Mouse (Mus musculus) adrenal gland, adult 8-10 months (tissue): ENCODE data around the gene Nbl1. TPM values are rescaled to one million over a fixed set of nuclear protein-coding genes. Genes with fewer than 3 reads are reported as not detected.
A peak's percentile ranks its signal among the peaks of the same experiment; 100 is the strongest.

Source experiments
- DNase-seq: peaks from one replicate; pipeline ENCODE4 v3.0.0; 2022
- total RNA-seq, 4 experiments: library from RNA; stranded (reverse); gene quantifications; 2 replicates each; pipeline ENCODE4 v1.2.4; 2022

Gene Nbl1
- total RNA-seq, 4 experiments from 2014 or later = 55.4 to 73.9 (median 64.2) TPM

- DNase-seq = no peak
These were observed 34.8 kb downstream of the Nbl1 start for GRCm38 (mm10) chr4:139058029-139058428.

- DNase-seq = no peak
These were observed 35.5 kb downstream of the Nbl1 start for GRCm38 (mm10) chr4:139057291-139057690.

DNA sequence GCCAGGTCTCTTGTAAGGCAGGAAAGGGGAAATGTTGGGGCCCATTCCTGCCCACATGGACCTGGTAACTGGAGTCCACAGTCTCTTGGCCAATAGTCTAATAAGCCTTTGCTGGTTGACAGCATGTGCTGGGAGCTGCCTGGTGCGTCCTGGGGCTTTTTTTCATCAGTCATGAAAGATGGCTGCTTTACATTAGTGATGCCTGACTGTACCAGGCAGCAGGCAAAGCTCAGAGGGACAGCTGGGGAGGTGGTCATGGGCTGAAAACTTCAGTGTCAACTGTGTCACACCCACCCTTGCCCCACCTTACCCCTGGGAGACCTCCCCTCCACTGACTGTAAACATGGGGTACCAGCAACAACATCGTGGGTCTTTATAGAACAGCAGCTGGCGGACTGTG, 37.0 kb downstream of the Nbl1 start:
- no peak for DNase-seq

GRCm38 (mm10) chr4:139055336-139055735, 37.5 kb downstream of the Nbl1 start:
- no peak for DNase-seq

DNA sequence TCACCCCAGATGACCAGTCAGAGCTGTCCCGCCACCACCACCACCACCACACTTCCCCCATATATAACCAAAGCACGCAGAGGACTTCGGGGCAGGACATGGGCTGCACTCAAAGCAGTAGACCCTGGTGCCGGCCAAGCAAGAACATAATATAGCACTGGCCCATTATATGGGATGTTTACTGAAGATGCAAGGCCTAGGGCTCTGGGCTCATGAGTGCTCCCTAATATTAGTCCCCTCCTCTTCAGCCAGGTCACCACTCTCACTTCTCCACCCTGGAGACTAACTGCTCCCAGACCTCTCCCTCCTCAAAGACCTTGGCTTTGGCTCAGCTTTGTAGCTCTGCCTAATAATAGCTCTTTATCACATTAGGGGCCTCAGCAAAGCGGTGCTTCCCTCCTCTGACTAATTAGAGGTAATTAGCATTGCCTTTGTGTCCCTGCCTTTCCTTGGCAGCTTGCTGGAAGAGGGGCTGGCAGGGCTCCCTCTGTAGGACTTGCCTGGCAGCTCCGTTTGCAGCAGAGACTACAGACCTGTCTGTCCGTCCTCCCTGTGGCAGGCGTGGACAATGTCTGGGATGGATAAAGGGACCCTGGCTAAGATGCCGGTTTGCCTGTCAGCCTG, 38.4 kb downstream of the Nbl1 start:
- DNase-seq = no peak

DNA sequence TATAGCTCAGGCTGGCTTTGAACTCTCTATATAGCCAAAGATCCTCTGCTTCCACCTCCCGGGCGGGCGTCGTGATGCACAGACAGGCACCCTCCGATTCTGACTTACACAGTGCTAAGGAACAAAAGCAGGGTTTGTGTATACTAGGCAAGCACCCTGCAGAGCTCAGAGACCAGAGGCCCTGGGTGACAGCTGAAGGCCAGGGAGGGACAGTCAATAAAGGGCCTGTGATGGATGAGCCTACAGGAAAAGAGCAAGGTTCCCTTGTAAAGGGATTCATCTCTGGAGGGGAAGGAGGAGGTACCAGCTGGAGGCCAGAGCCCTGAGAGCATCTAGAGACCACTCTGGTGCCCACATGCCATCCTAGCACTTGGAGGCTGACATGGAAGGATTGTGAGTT, 39.4 kb downstream of the Nbl1 start:
- peak; percentile 54 for DNase-seq

DNA sequence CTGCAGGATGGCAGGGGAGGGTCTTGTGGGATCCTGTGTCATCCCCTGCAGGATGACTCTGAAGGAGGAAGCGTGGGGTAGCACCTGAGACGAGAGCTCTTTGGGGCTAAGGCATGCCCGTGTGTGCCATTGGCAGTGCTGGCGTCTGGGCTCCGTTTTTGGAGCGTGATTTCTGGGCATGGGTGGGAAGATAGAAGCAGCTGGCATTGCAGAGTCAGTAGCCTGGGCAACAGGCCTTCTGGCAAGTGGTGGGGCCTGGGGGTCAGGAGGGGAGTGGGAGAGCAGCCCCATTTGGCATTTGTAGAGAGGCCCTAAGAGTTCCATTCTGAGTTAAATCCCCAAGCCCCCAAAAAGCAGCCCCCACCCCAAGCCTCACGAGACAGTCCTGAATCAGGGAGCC, 40.0 kb downstream of the Nbl1 start:
- no peak for DNase-seq

DNA sequence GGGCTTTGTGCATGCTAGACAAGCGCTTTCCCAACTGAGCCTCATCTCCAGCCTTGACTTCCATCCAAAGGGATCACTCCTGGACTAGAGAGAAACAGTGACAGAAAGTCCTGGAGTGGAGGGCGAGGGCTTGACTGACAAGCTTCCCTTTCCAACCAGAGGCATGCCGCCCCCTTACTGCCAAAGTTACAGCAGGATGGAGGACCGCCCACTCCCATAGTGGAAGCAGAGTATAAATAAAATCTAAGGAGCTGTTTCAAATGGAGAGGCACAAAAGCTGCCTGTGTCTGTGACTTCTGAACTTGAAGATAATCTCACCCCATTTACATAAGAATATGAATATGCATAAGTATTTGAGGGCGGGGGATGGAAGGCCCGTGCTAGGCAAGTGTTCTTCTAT, 44.3 kb downstream of the Nbl1 start:
- no peak for DNase-seq

- no peak for DNase-seq
These were observed 46.4 kb downstream of the Nbl1 start for GRCm38 (mm10) chr4:139046354-139046753.

DNA sequence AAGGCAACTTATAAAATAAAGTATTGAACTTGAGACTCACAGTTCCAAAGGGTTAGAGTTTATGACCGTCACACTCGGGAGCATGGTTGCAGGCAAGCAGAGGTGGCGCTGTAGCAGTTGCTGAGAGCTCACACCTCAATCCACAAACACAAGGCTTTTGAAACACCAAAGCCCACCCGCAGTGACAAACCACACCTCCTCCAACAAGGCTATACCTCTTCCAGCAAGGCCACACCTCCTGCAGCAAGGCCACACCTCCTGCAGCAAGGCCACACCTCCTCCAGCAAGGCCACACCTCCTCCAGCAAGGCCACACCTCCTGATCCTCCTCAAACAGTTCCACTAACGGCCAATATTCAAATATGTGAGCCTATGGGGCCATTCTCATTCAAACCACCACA, 48.2 kb downstream of the Nbl1 start:
- DNase-seq = no peak

GRCm38 (mm10) chr4:139043600-139043999, 49.2 kb downstream of the Nbl1 start:
- DNase-seq = no peak

GRCm38 (mm10) chr4:139042611-139043010, 50.2 kb downstream of the Nbl1 start:
- DNase-seq = no peak

DNA sequence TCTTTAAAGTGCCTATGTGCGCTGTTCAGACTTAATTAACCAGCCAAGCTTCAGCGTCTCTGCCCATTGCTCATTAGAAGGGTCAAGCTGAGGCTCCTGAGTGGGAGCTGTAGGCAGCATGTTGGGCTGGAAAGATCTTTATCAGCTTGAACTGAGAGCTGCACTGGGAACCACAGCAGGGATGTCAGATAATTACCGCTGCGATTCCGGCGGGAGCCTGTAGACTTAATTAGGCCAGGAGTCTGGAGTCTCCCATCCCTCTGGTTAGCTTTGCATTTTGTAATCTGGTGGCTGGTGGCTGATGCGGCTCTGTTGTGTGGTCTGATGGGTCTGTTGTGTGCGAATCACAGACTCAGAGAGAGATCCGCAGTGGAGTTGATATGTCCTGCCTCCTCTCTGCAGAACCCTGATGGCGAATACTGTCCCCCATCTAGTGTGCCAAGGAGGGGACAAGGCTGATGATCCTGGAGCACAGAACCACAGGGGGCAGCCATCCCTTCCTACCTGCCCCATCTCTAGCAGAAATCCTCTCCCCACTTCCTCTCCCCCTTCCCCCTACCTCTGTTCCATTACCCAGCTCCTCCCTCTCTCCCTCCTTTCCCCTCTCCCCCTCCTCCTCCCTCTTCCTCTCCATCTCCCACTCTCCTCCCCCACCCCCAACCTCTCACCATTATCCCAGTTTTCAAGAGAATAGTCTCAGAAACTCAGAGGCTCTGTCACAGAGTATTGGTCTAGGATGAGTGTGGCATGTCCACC, 52.5 kb downstream of the Nbl1 start:
- DNase-seq = no peak

DNA sequence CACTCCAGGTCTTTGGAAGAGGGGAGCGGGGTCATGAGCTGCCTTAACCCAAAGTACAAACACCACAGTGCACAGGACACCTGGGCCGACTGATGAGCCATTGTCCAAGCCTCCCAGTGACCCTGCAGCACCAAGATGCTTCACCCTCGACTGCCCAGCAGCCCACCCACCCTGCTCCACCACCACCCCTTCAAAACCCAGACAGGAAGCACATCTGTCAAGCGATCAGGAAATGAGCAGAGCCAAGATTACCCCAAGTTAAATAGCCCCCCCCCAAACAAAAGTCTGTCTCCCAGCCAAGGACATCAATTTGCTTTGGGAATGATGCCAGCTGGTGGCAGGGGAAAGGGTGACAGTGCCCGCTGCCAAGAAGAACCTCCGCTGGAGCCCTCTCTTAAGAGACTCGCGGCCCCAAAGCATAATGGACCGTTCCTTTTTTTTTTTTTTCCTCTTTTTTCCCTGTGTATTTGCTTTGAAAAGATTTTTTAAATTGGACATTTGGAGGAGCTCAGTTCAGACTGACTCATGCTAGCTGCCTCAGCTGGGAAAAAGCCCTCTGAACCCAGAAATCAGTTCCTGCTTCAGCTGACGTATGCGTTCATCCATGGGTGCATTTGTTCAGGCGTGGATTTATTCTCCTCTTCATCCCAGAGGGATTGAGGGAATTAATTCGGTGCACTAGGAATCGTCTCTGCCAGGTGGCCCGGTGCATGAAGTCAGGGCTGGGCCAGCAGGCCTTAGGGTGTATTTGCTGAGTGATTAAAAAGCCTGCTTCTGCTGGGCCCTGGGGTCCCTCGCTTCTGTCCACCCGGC, 54.8 kb downstream of the Nbl1 start:
- DNase-seq = peak; percentile 35

DNA sequence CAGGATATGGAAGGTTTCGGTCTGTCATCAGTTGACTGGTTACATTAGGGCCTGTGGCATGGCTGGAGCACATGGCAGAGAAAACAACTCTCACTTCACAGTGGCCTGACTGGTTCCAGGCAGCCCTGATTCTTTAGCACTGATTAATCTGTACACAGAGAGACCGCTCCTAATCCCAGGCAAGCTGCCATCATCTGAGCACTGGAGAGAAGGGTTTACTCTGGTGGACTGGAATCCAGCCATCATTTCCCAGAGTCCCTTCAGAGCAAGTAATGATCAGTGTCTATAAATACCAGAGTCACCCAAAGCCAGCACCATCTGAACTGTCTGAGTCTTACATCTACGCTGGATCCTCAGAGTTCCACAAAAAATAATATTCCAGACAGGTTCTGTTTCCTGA, 57.0 kb downstream of the Nbl1 start:
- no peak for DNase-seq

DNA sequence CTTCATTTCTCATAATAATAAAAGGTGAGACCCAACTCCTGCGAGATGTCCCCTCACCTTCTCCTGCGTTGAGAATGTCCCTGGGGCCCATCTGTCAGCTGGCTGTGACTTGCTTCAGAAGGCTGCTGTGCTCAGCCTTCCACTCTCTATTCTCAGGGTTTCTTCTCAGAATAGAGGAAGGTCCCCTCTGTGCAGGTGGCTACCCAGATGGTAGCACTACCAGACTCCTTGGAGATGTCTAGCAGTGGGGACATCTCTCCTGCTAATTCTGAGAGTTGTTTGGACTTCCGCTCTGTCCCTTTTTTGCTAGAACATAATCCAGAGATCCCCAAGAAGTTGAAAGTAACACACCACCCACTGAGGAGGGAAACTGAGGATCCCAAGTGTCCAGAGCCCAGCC, 57.9 kb downstream of the Nbl1 start:
- DNase-seq = no peak

DNA sequence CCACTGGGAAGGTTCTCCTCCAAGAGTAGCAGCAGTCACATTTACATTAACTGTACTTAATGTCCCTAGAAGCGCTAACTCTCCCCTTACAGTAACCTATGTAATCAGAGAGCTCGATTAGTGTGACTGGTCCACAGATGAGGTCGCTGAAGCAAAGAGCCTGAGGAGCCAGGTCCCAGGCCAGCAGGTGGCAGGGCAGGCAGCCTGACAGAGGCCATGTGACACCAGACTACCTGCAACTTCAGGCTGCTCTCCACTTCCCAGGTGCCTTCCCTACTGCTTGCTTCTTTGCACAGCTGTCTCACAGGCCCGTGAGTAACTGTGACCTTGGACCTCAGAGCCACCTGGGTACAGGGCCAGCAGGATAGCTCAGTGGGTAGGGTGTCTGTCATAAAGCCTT, 58.3 kb downstream of the Nbl1 start:
- no peak for DNase-seq

DNA sequence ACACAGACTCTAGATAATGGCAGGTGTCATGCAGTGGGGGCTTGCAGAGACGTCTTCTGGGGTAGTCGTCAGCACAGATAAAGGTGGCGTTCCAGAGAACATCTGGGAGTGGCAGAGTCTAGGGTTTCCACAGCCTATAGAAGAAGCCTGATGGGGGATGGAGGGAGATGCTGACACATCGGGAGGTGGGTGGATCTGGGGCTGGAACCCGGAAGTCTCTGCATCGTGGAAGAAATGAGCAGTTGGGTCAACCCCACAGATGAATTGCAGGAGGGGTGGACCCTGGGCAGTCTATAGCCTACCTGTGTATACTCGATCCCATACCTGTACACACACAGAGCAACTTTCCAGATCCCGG, 58.8 kb downstream of the Nbl1 start:
- no peak for DNase-seq

DNA sequence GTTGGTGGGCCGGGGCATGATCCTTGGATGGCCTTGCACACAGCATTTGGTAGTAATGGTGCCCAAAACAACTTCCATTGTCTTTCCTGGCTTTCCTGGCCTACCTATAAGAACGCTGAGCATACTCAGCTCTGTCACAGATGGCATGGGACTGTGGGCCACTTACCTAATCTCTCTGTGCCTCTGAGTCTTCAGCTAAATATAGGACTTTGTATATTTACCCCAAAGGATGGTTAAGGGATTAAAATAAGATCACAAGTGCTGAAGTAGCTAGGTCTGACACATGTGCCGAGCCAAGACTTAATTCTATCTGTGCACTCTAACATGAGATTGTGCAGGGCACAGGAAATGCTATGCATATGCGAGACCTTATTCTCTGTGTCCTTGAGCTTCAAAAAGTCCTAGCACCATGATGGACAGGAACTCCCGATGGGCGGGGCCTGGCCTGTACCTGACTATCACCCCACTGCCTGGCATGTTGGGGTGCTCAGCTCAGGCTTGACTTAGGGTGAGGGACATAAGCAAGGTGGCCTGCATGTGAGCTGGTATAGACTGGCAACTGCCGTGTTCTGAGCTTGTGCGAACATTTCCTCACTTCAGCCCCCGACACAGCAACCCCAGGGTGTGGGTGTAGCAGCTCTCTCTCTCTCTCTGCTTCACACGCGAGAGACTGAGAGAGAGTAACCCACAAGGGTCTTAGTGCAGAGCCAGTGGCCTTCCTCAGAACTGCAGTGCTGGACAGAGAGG, 59.4 kb downstream of the Nbl1 start:
- no peak for DNase-seq

- no peak for DNase-seq
These were observed 60.3 kb downstream of the Nbl1 start for GRCm38 (mm10) chr4:139032521-139032920.
